Mouse (Mus musculus) neural tube, embryonic 11.5 days (tissue): ENCODE measurements at regions not wholly inside any gene's neighbourhood (a gene's known extent, or its start where the extent isn't known, plus 50 kb on each side); places are given as distances from the start of the nearest gene placed in this dataset.

ENCODE experiments used
- ATAC-seq: fragments of 200-750 bp; cut with Nextera tagmentation; 2 replicates; pipeline ENCODE4 v1.8.0; 2017; ENCODE audit warnings: moderate number of reproducible peaks, mild to moderate bottlenecking, moderate TSS enrichment, moderate library complexity; ENCODE audit not compliant: insufficient read depth, low FRiP score, low TSS enrichment
- DNase-seq: peaks from one replicate; pipeline ENCODE4 v3.0.0-alpha.2; 2015; ENCODE audit warnings: low spot score
- H3K27ac ChIP-seq: fragments of 300-500 bp; sonication (generic); 2 replicates; pipeline ENCODE4 v1.5.1; 2014; ENCODE audit warnings: low read depth, mild to moderate bottlenecking, low read length
- H3K27me3 ChIP-seq: fragments of 300-500 bp; sonication (generic); 2 replicates; pipeline ENCODE4 v1.6.1; 2014; ENCODE audit warnings: mild to moderate bottlenecking, low read length, mixed read lengths; ENCODE audit not compliant: control insufficient read depth, insufficient read depth
- H3K36me3 ChIP-seq: fragments of 300-500 bp; sonication (generic); 2 replicates; pipeline ENCODE4 v1.6.1; 2014; ENCODE audit warnings: mild to moderate bottlenecking, low read length, moderate library complexity, mixed read lengths; ENCODE audit not compliant: control insufficient read depth, insufficient read depth
- H3K4me1 ChIP-seq: fragments of 300-500 bp; sonication (generic); 2 replicates; pipeline ENCODE4 v1.6.1; 2014; ENCODE audit warnings: low read length, mixed read lengths; ENCODE audit not compliant: control insufficient read depth, insufficient read depth
- H3K4me2 ChIP-seq: fragments of 300-500 bp; sonication (generic); 2 replicates; pipeline ENCODE4 v1.6.1; 2014; ENCODE audit warnings: low read depth, mild to moderate bottlenecking, moderate library complexity
- H3K4me3 ChIP-seq: fragments of 300-500 bp; sonication (generic); 2 replicates; pipeline ENCODE4 v1.5.1; 2014; ENCODE audit warnings: low read depth, low read length
- H3K9ac ChIP-seq: fragments of 300-500 bp; sonication (generic); 2 replicates; pipeline ENCODE4 v1.6.1; 2014; ENCODE audit warnings: mild to moderate bottlenecking, low read length
- H3K9me3 ChIP-seq: fragments of 300-500 bp; sonication (generic); 2 replicates; pipeline ENCODE4 v1.6.1; 2016; ENCODE audit warnings: low read length; ENCODE audit not compliant: control insufficient read depth
- WGBS: fragments of 180-500 bp; shearing (Covaris S2); extraction: QIAGEN DNeasy Blood & Tissue Kit; methylation state at CpG from one replicate; pipeline ENCODE4 v1.1.7; 2014; 5-methylcytosine and 5-hydroxymethylcytosine counted together

DNA sequence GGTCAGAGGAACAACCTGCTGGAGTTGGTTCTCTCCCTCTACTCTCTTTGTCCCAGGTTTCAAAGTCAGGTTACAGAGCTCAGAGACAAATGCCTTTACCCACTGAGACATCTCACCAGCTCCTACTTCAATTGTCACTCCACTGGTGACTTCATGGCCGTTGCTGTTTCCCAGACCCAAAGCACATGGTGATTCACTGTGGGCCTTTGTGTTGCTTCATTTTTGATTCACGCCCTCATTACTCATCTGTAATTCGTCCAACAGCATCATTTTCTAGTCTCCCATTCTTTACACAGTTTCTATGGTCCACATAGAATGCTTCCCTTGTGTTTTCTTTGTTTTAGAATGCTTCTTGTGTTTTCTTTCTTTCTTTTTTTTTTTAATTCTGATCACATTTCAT is 498.2 kb downstream of the Igsf11 start:
- ATAC-seq: no peak
- Histone ChIP-seq H3K27ac (no peak overlapping the region), H3K4me3 (no peak overlapping the region), H3K36me3 (no peaks in the 10 kb centered on the region), H3K27me3 (no peaks in the 10 kb centered on the region), H3K4me2 (no peak overlapping the region), H3K9me3 (no peaks in the 10 kb centered on the region), H3K9ac (no peak overlapping the region), H3K4me1 (no peaks in the 10 kb centered on the region)
- DNase-seq: no peak
- WGBS: 82% methylated on average over 3 of the region's 3 CpGs

- H3K9me3 ChIP-seq: no peaks in the 10 kb centered on the region
- H3K9ac ChIP-seq: no peak overlapping the region
- DNase-seq (no peak), ATAC-seq (no peak)
- 67% methylated on average over 4 of the region's 4 CpGs for WGBS
- H3K36me3 ChIP-seq: no peaks in the 10 kb centered on the region
- H3K4me1 ChIP-seq: no peaks in the 10 kb centered on the region
- no peaks in the 10 kb centered on the region for H3K27me3 ChIP-seq
- H3K4me3 ChIP-seq: no peak overlapping the region
- no peak overlapping the region for H3K4me2 ChIP-seq
- no peak overlapping the region for H3K27ac ChIP-seq
Observed at GRCm38 (mm10) chr16:39402101-39402749, 509.8 kb downstream of the Igsf11 start.

DNA sequence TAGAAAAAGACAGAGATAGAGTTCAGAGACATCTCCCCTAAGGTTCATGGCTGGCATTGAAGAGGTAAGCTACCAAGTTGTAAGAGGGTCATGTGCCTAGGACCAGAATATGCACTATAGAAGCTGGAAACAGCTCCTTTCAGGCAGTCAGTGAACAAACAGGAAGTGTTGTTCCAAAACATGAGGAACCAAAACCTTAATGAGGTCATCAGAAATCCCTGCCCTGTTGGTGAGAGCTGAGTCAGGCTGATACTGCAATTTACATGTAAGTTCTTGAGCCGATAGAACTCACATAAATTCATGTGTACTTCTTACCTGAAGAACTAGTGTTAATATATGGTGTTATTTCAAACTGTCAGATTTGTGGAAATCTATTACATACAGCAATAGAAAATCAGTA is 539.1 kb downstream of the Igsf11 start:
- Histone ChIP-seq H3K9me3 (no peaks in the 10 kb centered on the region), H3K36me3 (no peaks in the 10 kb centered on the region), H3K27me3 (no peaks in the 10 kb centered on the region), H3K4me1 (no peaks in the 10 kb centered on the region), H3K9ac (no peak overlapping the region), H3K4me2 (no peak overlapping the region), H3K27ac (no peak overlapping the region), H3K4me3 (no peak overlapping the region)
- no peak for ATAC-seq
- 93% methylated on average over 1 of the region's 1 CpGs for WGBS
- DNase-seq: no peak

DNA sequence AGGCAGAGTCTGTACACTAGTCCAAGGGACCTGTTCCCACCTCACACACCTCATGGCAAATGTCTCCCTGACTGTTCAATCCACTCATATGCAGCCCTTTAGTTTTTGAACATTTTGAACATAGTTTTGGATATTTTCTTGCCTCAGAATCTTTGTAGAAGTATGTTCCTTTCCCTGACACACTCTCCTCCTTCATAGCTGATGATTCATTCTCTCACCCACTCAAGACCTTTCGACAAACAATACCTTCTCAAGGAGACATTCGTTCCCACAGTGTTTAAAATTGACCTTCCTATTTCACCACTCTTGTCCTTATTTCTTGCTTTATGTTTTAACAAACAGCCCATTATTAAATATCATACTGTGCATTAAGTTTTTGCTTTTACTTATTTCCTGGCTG is 538.4 kb upstream of the Lsamp start:
- H3K27me3 ChIP-seq: no peaks in the 10 kb centered on the region
- no peak overlapping the region for H3K4me2 ChIP-seq
- no peaks in the 10 kb centered on the region for H3K9me3 ChIP-seq
- DNase-seq (no peak), ATAC-seq (no peak)
- H3K4me3 ChIP-seq: no peak overlapping the region
- no peak overlapping the region for H3K9ac ChIP-seq
- no peaks in the 10 kb centered on the region for H3K4me1 ChIP-seq
- WGBS: 84% methylated on average over 2 of the region's 2 CpGs
- no peaks in the 10 kb centered on the region for H3K36me3 ChIP-seq
- no peak overlapping the region for H3K27ac ChIP-seq

DNA sequence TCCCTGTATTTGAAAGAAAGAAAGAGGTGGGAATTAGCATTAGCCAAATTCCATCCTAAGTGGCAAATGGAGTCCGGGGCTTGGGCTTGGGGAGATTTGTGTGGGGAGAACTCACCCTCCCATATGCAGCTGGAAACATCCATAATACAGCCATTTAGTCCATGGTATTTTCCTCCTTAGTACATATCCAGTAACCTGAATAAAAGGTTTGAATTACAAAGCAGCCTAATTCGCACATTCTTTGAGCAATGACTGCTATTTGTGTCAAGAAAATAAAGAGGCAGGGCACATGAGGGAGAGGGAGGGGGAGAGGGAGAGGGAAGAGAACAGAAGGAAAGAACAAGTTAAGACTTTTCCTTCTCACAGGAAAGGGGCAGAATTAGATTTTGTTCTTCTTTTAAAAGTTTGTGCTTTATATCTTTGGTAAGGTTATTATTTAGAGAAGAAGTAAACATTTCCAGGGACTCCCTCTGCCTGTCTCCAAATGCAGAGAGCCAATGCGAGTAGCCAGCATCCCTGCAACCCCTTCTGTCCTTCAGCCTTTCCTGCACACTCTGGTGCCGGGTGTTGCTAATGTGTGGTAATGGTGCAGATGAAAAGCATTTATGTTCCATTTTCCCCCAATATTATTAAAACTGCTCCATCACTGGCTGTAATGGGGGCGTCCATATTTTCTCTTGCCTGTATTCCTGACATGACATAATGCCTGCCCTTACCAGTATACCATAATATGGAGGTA is 530.6 kb upstream of the Lsamp start:
- no peak for ATAC-seq

More for the DNA sequence above, 530.6 kb upstream of the Lsamp start:
- no peak for DNase-seq
- Histone ChIP-seq H3K4me1 (no peaks in the 10 kb centered on the region), H3K27ac (no peak overlapping the region), H3K27me3 (no peaks in the 10 kb centered on the region), H3K9me3 (no peaks in the 10 kb centered on the region), H3K4me2 (no peak overlapping the region), H3K9ac (no peak overlapping the region), H3K4me3 (no peak overlapping the region), H3K36me3 (no peaks in the 10 kb centered on the region)
- WGBS: 70% methylated on average over 5 of the region's 5 CpGs
